Mouse (Mus musculus) embryo, embryonic 11.5 days (tissue): Measurements from ENCODE around the gene Txn2.

Experiments
- DNase-seq: peaks from one replicate; pipeline ENCODE4 v3.0.0-alpha.2; 2012; ENCODE audit warnings: low read depth, low spot score

Gene Txn2

DNA sequence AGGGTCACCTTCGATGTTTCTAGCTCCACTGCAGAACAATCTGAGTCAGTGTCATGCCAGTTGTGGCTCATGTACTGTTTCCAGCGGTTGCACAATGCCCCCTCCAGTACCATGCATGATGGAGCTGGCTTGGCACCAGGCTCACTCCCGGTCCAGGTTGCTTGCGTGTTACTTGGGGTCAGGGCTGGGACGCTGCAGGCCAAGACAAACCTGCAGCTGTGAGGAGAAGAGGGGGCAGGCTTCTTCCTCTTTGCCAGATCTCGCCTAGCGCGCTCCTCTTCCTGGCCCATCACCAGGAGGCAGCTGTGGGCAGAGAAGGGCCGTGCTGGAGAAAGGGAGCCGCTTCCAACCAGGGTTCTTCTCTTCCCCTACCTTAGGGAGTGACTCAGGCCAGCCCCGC is 5.5 kb upstream of the Txn2 start:
- no peak for DNase-seq

DNA sequence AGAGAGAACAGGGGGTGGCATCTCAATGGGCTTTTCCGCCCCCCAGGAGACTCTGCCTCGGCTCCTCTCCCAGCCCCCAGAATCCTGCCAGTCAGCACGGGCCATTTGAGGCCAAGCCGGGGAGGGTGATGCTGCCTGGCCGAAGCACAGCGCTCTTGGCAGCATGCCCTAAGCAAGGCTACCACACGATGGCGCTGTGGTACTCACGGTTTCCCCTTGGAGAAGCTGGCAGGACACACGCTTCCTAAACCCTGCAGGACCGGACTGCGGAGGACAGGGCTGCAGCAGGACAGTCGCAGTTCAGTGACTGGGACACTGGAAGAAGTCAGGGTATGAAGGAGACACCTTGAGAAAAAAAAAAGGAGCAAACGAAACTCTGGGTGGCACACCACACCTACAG is 5.0 kb upstream of the Txn2 start:
- peak; percentile 87 for DNase-seq

DNA sequence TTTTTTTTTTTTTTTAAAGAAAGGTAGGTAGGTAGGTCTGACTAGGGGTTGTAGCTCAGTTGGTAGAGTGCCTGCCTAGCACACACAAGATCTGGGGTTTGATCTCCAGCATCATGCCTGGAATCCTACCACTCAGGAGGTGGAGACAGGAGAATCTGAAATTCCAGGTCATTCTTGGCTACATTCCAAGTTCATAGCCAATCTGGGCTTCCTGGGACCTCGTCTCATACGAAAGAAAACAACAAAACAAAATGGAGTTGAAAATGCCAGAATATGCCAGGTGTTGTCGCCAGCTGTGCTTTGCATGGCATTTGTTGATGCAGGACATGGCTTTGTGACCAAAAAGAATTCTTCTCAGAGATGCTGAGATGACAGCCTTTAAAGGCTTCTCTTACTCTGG is 4.4 kb upstream of the Txn2 start:
- DNase-seq, result no peak

DNA sequence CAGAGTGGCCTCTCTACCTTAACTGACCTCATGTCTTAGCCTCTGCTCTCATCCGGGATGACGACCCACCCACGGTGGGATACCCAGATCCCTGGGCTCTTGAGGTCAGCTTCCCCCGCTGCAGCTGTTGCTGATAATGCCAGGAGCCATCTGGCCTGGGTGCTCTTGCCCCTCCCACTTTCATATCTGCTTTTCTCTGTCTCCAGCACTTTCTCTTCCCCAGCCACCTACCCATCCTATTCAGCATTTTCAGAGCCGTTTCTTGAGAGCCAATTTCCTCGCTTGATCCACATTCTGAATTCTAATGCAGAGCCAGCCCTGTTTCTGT is 2.8 kb upstream of the Txn2 start:
- DNase-seq, result no peak

DNA sequence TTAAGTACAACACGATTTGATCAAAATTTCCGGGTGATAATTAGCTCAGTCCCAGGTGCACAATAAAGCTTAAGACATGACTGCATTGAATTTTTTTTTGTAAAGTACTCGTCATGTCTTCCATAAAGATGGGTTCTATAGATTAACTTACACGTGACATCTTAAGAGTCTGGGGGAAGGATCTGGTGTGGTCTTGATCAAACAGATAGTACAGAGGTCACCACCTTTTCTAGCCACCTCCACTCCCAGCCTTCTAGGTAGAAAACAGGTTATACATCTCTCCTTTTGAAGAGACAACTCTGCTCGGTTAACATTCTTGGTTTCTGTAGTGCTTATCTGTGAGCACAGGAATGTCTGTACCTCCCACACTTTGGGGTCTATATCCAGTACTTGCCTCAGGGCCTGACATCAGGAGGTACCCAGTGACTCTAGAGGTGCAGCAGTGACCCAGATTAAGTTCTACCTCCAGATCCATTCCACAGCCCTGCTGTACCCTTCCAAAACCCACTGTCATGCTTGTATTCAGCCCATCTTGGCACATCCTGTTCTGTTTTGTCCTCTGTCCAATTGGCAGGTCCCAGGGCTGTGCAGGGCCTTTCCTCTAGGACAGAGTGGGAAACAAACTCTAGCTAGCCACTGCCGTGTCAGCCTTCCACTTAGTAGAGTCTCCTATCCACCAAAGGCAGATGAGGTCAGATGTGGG is 2.3 kb upstream of the Txn2 start:
- DNase-seq, result no peak

DNA sequence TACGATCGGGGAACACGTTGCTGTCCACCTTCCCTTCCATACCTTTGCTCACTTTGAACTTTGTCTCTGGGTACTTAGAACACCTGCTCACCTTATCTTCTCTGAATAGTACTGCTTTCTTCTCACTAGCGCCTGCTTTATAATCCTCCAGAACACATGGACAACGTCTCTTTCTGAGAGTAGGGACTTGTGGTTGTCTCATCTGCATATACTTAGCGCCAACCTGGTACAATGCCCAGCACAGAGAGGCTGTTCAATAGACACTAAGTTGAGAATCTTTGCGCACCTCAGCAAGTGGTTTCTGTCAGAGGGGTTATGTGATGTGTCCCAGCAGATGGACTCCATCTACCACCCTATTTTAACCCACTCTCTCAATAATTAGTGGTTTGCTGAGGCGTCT is 998 bp upstream of the Txn2 start:
- DNase-seq, result no peak

DNA sequence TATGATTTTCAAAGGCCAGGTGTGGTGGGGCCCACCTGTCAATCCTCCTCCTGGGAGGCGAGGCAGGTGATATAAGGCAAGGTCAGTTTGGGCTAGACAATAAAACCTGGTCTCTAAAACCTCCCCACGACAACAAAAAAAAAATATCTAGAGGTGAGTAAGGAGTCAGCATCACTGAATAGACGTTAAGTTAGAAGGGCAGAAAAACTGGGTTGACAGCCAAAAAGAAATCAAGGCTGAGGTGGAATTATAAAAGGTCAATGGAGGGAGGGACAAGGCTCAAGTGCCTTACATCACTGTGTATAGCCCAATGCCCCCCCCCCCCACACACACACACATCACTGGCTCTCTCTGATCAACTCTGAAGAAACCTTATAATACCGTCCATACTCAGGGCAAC is 715 bp downstream of the Txn2 start:
- no peak for DNase-seq

DNA sequence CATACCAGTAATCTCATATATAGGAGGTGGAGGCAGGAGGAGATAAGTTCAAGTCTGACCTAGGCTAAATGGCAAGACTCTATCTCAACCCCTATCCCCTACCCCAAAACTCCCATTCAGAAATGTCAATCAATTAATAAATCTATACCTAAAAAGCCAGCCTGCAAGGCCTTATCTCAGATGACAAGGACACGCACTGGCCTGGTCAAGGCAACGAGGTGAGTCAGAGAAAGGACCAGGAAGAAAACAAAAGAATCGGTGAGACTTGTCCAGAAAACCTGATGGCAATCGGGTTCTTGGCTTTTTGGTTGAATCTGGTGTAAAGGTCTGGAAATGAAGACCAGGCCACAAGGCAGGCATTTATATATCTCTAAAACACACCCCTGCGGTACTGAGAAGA is 1.9 kb downstream of the Txn2 start:
- no peak for DNase-seq

DNA sequence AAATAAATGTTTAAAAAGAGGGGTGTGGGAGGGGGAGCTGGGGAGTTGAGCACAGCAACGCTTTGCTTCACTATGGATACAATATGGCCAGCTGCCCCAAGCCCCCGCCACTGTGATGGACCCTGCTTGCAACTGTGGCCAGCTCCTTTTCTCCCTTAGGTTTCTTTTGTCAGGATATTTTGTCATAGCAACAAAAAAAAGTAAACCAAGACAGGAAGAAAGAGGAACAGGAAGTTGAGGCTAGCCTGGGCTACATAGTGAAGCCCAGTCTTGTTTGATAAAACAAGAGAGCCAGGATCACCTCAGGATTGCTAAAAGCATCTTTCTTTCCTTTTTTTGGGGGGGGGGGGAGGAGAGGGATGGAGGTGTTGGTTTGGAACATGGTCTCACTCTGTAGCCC is 3.6 kb downstream of the Txn2 start:
- DNase-seq, result no peak

DNA sequence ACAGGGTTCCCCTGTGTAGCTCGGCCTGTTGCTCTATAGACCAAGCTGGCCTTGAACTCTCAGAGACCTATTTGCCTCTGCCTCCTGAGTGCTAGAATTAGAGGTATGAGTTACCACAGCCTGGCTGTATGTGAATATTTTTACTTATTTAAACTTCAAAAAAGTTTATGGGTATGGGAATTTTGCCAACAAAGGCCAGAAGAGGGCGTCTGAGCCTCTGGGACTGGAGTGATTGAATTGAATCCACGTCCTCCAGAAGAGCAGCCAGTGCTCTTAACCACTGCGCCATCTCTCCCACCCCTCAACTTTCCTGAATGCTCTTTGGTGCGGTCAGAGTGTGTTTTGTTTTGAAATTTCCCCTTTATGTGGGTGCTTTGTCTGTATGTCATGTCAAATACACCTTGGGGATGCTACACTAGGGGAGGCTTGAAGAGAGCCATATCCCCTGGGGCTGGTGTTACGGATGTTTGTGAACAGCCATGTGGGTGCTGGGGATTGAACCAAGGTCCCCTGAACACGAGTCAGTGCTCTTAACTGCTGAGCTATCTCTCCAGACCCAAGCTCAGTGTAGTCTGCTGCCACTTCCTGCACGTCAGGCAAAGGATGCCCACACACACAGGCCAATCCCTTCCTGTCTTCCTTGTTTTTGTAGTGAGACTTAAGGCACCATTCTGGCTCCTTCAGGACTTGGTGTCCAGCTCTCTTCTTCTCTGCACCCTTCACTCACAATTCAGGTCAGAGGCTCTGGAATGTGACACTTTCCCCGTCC is 5.4 kb downstream of the Txn2 start:
- DNase-seq, result no peak

DNA sequence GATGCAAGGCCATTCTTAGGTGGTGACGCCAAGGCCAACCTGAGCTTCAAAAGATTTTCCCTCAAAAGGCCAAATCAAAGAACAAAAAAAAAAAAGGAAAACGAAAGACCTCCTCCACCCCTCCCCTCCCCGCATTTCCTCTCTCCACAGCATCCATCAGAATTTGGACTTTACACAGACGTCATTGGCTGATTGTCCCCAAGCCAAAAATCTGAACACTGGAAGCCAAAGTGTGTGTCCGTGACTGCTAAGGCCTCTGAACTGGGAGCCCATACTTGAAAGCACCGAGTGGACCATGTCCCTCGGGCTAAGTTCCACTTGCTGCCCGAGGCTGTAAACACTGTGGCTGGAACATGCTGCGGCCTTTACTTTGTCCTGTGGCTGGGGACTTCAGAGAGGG is 6.1 kb downstream of the Txn2 start:
- DNase-seq, result no peak

DNA sequence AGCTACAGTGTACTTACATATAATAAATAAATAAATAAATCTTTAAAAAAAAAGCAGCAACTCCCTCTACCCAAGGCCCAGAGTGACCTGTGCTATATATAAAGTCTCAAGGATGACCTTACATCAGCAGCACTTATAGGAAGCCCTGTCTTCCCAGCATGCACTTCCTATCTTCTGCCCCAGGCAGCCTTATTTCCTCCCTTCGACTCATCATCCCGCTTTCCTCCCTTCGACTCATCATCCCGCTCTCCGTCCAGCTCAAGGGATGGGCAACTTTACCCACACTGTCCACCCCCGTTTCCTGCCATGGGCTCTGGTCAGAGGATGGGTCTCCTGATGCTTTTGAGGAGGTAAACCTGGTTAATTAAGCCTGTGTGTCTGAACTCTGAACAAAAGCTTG is 7.2 kb downstream of the Txn2 start:
- DNase-seq, result no peak

DNA sequence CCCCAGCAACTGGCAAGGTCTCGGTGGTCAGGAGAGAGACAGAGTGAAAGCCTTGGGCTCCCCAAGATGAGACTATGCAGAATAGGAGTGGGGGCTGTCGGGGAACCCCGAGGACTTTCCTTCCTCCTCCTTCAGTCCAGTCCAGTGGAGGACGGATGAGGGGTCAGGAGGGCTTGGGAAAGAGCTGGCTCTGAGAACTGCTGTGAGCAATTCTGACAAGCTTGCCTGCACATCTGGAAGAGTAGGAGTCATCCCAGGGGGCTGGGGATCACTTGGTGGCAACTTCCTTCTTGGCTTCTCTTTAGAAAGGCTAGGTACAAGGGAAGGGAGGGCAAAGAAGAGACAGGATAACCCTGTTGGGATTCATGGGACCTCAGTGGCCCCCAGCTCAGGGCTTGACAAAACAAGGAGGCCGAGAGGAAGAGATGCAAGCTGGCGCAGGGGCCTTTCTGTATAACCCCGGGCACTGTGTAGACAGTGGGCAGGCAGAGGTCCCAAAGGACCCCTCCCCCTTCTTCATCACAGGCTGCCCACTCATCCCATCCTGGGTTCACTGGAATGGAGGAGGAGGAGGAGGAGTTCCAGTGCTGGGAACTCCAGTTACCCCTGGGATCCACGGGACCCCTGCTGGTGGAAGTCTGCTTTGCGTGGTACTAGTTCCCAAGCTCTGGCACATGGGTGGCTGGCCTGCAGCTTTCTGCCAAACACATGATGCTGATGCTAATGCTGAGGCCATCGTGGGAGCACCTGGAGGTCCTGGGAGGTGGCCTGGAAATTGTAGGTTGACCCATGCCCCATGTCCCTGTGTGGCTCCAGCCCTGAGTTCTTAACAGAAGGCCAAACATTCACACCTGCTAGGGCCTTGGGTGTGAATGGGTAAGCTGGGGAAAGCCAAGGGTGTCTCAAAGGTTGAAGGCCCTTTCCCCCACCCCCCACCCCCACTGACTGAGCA is 8.0 kb downstream of the Txn2 start:
- no peak for DNase-seq

DNA sequence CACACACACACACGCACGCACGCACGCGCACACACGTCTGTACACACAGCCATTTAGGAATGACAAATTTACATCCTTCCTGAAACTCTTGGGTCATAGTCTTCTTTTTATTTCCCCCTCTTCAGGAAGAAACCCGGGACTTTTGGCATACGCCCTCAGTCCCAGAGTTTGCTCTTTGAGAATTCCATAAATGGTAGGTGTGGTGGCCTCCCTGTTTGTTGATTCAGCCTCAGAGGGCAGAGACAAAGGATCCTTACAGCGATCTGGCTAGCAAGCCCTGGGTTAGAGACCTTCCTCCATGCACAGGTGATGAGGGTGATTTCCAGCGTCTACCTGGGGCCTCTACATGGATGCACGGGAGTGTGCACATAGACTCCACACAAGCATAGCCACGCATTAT is 9.4 kb downstream of the Txn2 start:
- no peak for DNase-seq

DNA sequence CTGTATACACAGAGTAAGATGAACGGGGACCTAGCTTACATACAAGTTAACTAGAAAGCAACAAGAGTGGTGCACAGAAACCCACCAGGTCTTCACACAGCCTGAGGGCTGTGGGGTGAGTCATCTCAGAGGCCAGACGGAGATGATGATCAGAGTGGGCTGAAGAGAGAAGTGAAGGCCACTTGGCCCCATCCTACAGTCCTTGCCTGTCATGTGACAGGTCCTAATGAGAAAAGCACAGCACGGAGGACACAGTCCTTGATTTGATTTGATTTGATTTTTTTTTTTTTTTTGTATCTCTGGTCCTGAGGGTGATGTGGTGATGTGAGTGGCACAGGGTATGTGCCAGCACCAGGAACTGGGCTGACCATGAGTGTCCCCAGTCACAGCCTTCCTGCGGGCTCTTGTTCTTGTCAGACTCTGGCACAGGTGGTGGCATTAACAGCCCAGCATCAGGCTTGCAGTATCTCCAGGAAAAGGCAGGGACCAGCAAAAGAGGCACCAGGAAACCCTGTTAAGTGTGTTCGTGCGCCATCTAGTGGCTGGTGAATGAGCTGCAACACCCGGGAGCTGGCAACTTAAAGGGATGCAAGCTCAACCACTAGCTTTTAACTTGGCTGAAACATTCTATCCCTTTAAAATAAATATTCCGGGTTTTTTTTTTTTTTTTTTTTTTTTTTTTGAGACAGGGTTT is 11.8 kb downstream of the Txn2 start:
- DNase-seq, result peak; percentile 78

DNA sequence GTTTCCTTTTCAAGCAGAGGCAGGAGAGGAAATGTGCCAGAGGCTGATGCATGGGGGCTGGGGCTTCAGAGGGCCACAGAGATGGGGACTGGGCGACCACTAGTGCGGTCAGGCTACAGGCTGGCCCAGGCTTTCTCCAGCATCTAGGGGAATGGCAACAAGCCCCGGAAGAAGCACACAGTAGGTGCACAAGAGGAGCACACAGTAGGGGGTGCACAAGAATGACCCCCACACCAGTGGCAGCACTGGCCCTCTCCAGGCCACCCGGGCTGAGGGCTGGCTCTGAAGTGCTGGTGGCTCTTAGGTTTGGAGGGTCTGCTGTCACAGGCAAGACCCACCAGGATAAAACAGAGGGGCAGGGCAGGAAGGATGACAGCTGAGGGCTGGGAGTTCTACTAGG is 13.5 kb downstream of the Txn2 start:
- no peak for DNase-seq

DNA sequence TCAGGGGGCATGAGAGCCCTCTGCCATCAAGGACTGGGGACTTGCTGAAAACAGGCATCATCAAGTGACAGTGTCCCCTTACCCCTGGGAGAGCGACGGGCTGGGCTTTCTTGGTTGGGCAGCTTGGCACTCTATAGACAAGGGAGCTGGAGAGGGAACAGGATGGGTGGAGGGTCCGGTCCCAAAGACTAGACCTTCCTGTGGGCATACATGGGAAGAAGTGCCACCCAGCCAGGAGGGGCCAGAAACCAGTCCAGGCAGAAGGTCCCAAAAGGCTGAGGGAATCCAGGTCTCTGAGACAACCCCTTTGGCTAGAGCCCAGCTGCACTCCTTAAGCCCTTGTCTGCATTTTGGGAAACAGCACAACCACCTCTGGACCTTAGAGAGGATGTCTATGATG is 14.3 kb downstream of the Txn2 start:
- no peak for DNase-seq

DNA sequence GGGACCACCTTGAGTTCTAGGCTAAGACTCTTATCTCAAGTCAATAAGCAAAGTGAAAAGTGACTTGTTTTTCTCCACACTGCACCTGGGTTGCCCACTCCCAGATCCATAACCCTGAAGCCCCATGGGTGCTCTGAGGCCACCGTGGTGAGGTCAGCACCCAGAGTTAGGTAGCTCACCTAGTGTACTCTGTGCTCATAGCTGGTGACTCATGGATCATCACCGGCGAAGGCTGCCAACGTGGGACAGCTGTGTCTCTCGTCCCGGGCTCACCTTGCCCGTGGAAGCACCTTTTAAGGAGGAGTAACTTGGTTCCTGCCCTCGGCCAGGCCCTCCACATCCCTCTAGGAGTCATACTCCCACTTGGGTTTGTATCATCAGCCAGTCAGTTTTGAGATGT is 15.8 kb downstream of the Txn2 start:
- no peak for DNase-seq

DNA sequence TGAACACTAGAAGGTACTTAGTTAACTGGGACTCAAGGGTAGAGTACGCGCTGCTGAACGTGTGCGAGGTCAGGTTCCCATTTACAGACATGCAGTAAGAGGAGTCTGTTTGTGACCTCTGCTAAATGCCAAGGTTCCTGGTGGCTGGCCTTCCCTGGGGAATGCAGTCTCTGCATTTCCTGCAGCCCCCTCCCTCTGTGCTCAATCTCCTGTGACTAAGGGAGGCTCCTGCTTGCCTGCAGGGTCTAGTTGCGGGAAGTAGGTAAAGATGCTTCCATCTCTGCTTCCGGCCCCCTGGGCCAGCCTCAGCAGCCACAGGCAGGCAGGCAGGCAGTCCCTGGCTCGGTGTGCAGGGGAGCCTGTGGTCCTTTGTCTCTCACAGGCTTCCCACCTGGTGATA is 16.2 kb downstream of the Txn2 start:
- no peak for DNase-seq

DNA sequence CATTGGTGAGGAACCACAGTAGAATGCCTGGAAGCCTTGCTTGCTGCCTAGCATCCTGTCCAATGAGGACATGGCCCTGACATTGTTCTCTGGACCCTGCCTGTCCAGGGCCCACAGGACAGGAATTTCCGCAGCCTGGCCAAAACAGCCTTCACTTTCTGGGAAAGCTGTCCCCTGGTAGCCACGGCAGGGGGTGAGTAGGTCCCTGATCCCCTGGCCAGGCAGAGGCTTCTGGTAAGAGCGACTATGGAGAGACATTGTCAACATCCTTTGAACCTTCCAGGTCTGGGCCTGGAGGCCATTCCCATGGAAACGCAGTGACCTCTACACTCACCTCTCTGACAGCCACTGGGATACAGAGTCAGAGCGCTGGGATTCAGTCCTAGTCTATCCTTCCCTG is 16.8 kb downstream of the Txn2 start:
- no peak for DNase-seq

DNA sequence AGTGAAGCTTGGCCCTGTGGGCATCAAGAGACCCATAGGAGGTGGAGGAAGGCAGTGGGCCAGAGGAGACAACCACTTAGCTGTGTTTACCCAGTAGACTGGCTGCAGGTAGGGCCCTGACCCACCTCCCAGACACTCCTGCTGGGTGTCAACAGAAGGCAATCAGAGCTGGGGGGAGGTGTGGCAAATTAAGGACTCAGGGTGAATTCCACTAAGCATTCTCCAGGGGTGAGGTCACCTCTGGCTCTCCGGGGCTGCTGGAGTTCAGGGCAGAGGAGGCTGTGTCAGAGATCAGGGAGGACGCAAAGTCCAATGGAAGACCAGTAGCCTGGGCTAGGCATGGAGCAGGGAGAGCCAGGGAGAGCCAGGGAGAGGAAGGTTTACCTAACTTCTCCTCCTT is 17.7 kb downstream of the Txn2 start:
- DNase-seq, result no peak
